Mouse (Mus musculus) forebrain, embryonic 13.5 days (tissue): ENCODE measurements around the gene Neil3. TPM values are rescaled to one million over a fixed set of nuclear protein-coding genes. Genes with fewer than 3 reads are reported as not detected.
"Not testable (repeated sequence)": the region's sequence is repeated elsewhere in the genome, so short reads cannot be mapped to it uniquely, and the experiment has no call there.

Experiments used
- ATAC-seq: fragments of 200-750 bp; cut with Nextera tagmentation; 2 replicates; pipeline ENCODE4 v1.8.0; 2017
- H3K27ac ChIP-seq: fragments of 300-500 bp; sonication (generic); 2 replicates; pipeline ENCODE4 v1.5.1; 2015; ENCODE audit warnings: inconsistent platforms, mild to moderate bottlenecking, moderate library complexity
- H3K27me3 ChIP-seq: fragments of 300-500 bp; sonication (generic); 2 replicates; pipeline ENCODE4 v1.6.1; 2015; ENCODE audit warnings: mild to moderate bottlenecking, inconsistent platforms
- H3K36me3 ChIP-seq: fragments of 300-500 bp; sonication (generic); 2 replicates; pipeline ENCODE4 v1.6.1; 2015; ENCODE audit warnings: mild to moderate bottlenecking, inconsistent platforms; ENCODE audit not compliant: poor library complexity, severe bottlenecking
- H3K4me1 ChIP-seq: fragments of 300-500 bp; sonication (generic); 2 replicates; pipeline ENCODE4 v1.6.1; 2015; ENCODE audit warnings: inconsistent platforms
- H3K4me2 ChIP-seq: fragments of 300-500 bp; sonication (generic); 2 replicates; pipeline ENCODE4 v1.6.1; 2015; ENCODE audit warnings: inconsistent platforms, mild to moderate bottlenecking, moderate library complexity
- H3K4me3 ChIP-seq: fragments of 300-500 bp; sonication (generic); 2 replicates; pipeline ENCODE4 v1.5.1; 2015; ENCODE audit warnings: mild to moderate bottlenecking, inconsistent platforms
- H3K9ac ChIP-seq: fragments of 300-500 bp; sonication (generic); 2 replicates; pipeline ENCODE4 v1.6.1; 2015; ENCODE audit warnings: mild to moderate bottlenecking, inconsistent platforms
- H3K9me3 ChIP-seq: fragments of 300-500 bp; sonication (generic); replicated peaks from 2 replicates; pipeline ENCODE4 v1.6.1; 2016; ENCODE audit warnings: inconsistent platforms
- WGBS: fragments of 180-500 bp; shearing (Covaris S2); methylation state at CpG from one replicate; pipeline ENCODE4 v1.1.7; 2015; 5-methylcytosine and 5-hydroxymethylcytosine counted together
- polyA plus RNA-seq: library from polyadenylated mRNA; unstranded; fragments of >200 nt; fragmentation: Nextera tagmentation; extraction: Ambion mirVana; gene quantifications from 2 replicates; pipeline ENCODE4 v1.2.1, GENCODE M21; 2015

Neil3 gene
- polyA plus RNA-seq, 1 experiment from 2014 or later: 27.5 TPM

GRCm38 (mm10) chr8:53604906-53605305, 34.0 kb downstream of the Neil3 start:
- WGBS: 92% methylated on average over 5 of the region's 5 CpGs
- H3K9ac ChIP-seq: no peak overlapping the region
- ATAC-seq: no peak
- H3K9me3 ChIP-seq: no peaks in the 10 kb centered on the region
- H3K27ac ChIP-seq: no peak overlapping the region
- H3K4me2 ChIP-seq: no peak overlapping the region
- H3K4me1 ChIP-seq: peaks cover 9% of the 10 kb centered on the region
- no peak overlapping the region for H3K4me3 ChIP-seq
- H3K27me3 ChIP-seq: no peaks in the 10 kb centered on the region
- no peaks in the 10 kb centered on the region; the same call in 1 of the 2 replicates for H3K36me3 ChIP-seq

GRCm38 (mm10) chr8:53603672-53604071, 35.2 kb downstream of the Neil3 start:
- H3K9me3 ChIP-seq: no peaks in the 10 kb centered on the region
- peaks cover 5% of the 10 kb centered on the region; the same call in 1 of the 2 replicates for H3K36me3 ChIP-seq
- WGBS: 91% methylated on average over 4 of the region's 4 CpGs
- H3K4me2 ChIP-seq: no peak overlapping the region
- no peak for ATAC-seq
- peaks cover 10% of the 10 kb centered on the region for H3K4me1 ChIP-seq
- H3K4me3 ChIP-seq: no peak overlapping the region
- no peak overlapping the region for H3K27ac ChIP-seq
- H3K27me3 ChIP-seq: no peaks in the 10 kb centered on the region
- no peak overlapping the region for H3K9ac ChIP-seq

GRCm38 (mm10) chr8:53600826-53601225, 38.0 kb downstream of the Neil3 start:
- Histone ChIP-seq H3K4me3 (no peak overlapping the region), H3K36me3 (peaks cover 5% of the 10 kb centered on the region; the same call in 1 of the 2 replicates), H3K4me1 (peaks cover 10% of the 10 kb centered on the region), H3K4me2 (no peak overlapping the region), H3K27ac (peak overlapping the region; percentile 51; the same call in 1 of the 2 replicates), H3K9ac (0 out of 2 replicates have a peak overlapping the region, but pooled peaks have one; percentile 21), H3K9me3 (no peaks in the 10 kb centered on the region), H3K27me3 (no peaks in the 10 kb centered on the region)
- WGBS: 60% methylated on average over 3 of the region's 3 CpGs
- peak; percentile 43; the same call in 1 of the 2 replicates for ATAC-seq

GRCm38 (mm10) chr8:53600025-53600811, 38.6 kb downstream of the Neil3 start:
- peak overlapping the region; percentile 70 for H3K27ac ChIP-seq
- peaks cover 10% of the 10 kb centered on the region for H3K4me1 ChIP-seq
- H3K9me3 ChIP-seq: no peaks in the 10 kb centered on the region
- H3K4me3 ChIP-seq: no peak overlapping the region
- peak; percentile 91 for ATAC-seq
- H3K27me3 ChIP-seq: no peaks in the 10 kb centered on the region
- peak overlapping the region; percentile 16; the same call in 1 of the 2 replicates for H3K4me2 ChIP-seq
- WGBS: 43% methylated on average over 11 of the region's 11 CpGs
- H3K9ac ChIP-seq: no peak overlapping the region
- peaks cover 5% of the 10 kb centered on the region; the same call in 1 of the 2 replicates for H3K36me3 ChIP-seq

GRCm38 (mm10) chr8:53598101-53598500, 40.8 kb downstream of the Neil3 start:
- Histone ChIP-seq H3K36me3 (peaks cover 5% of the 10 kb centered on the region; the same call in 1 of the 2 replicates), H3K4me3 (no peak overlapping the region), H3K27me3 (no peaks in the 10 kb centered on the region), H3K9ac (no peak overlapping the region), H3K9me3 (no peaks in the 10 kb centered on the region), H3K27ac (no peak overlapping the region), H3K4me1 (peaks cover 10% of the 10 kb centered on the region), H3K4me2 (no peak overlapping the region)
- no peak for ATAC-seq
- WGBS: 90% methylated on average over 1 of the region's 1 CpGs

- WGBS: 95% methylated on average over 2 of the region's 2 CpGs
- no peak overlapping the region for H3K4me3 ChIP-seq
- H3K4me2 ChIP-seq: no peak overlapping the region
- H3K9ac ChIP-seq: no peak overlapping the region
- H3K4me1 ChIP-seq: no peaks in the 10 kb centered on the region
- ATAC-seq: no peak
- no peak overlapping the region for H3K27ac ChIP-seq
- H3K27me3 ChIP-seq: no peaks in the 10 kb centered on the region
- H3K36me3 ChIP-seq: no peaks in the 10 kb centered on the region
- no peaks in the 10 kb centered on the region for H3K9me3 ChIP-seq
Measured at GRCm38 (mm10) chr8:53591777-53592176, 47.1 kb downstream of the Neil3 start.

GRCm38 (mm10) chr8:53573600-53573999, 65.3 kb downstream of the Neil3 start:
- Histone ChIP-seq H3K9me3 (no peaks in the 10 kb centered on the region), H3K4me1 (no peaks in the 10 kb centered on the region), H3K9ac (no peak overlapping the region), H3K36me3 (no peaks in the 10 kb centered on the region), H3K4me2 (no peak overlapping the region), H3K4me3 (no peak overlapping the region), H3K27me3 (no peaks in the 10 kb centered on the region), H3K27ac (no peak overlapping the region)
- no peak; the same call in 1 of the 2 replicates for ATAC-seq
- WGBS: 70% methylated on average over 2 of the region's 2 CpGs

GRCm38 (mm10) chr8:53566223-53566622, 72.6 kb downstream of the Neil3 start:
- no peak overlapping the region for H3K27ac ChIP-seq
- WGBS: 94% methylated on average over 6 of the region's 6 CpGs
- ATAC-seq: no peak
- no peak overlapping the region for H3K9ac ChIP-seq
- H3K27me3 ChIP-seq: no peaks in the 10 kb centered on the region
- no peaks in the 10 kb centered on the region for H3K4me1 ChIP-seq
- no peaks in the 10 kb centered on the region for H3K36me3 ChIP-seq
- H3K4me2 ChIP-seq: no peak overlapping the region
- H3K4me3 ChIP-seq: no peak overlapping the region
- no peaks in the 10 kb centered on the region for H3K9me3 ChIP-seq

- no peak overlapping the region for H3K27ac ChIP-seq
- no peak for ATAC-seq
- H3K4me2 ChIP-seq: no peak overlapping the region
- no peaks in the 10 kb centered on the region for H3K27me3 ChIP-seq
- no peaks in the 10 kb centered on the region for H3K4me1 ChIP-seq
- no peaks in the 10 kb centered on the region for H3K9me3 ChIP-seq
- no peaks in the 10 kb centered on the region for H3K36me3 ChIP-seq
- no peak overlapping the region for H3K4me3 ChIP-seq
- H3K9ac ChIP-seq: no peak overlapping the region
- 67% methylated on average over 10 of the region's 10 CpGs for WGBS
Measured at GRCm38 (mm10) chr8:53562441-53563040, 76.3 kb downstream of the Neil3 start.

GRCm38 (mm10) chr8:53539585-53539984, 99.3 kb downstream of the Neil3 start:
- H3K9me3 ChIP-seq: no peaks in the 10 kb centered on the region
- no peak overlapping the region for H3K9ac ChIP-seq
- 0 out of 2 replicates have a peak, but pooled peaks have one; percentile 30 for ATAC-seq
- H3K27ac ChIP-seq: no peak overlapping the region
- no peaks in the 10 kb centered on the region for H3K27me3 ChIP-seq
- H3K36me3 ChIP-seq: no peaks in the 10 kb centered on the region
- no peak overlapping the region for H3K4me2 ChIP-seq
- H3K4me3 ChIP-seq: no peak overlapping the region
- no peaks in the 10 kb centered on the region for H3K4me1 ChIP-seq
- WGBS: 52% methylated on average over 2 of the region's 2 CpGs

- 20% methylated on average over 3 of the region's 3 CpGs for WGBS
- not testable (repeated sequence) for H3K4me1 ChIP-seq, H3K9ac ChIP-seq, H3K4me3 ChIP-seq, H3K4me2 ChIP-seq, H3K9me3 ChIP-seq, H3K27me3 ChIP-seq, H3K36me3 ChIP-seq, H3K27ac ChIP-seq
- ATAC-seq: peak; percentile 30; the same call in 1 of the 2 replicates
Measured at GRCm38 (mm10) chr8:53538049-53538448, 100.8 kb downstream of the Neil3 start.
